In genomic region chr5:23604036-23604705, GRCm38 (mm10) we compare ENCODE assay signal across 9 mouse cellular contexts.
A peak's percentile ranks its signal among the peaks of the same experiment; 100 is the strongest.
DNase-seq lines count a peak whose midpoint lies in the region; ATAC-seq and TF ChIP-seq lines count a peak whose summit lies in the region.
"Had no signal": no experiment of that assay in that cellular context is flagged by ENCODE, and none has a peak within 500 bp of the region (broad histone marks: within the 10 kb centered on the region; RNA-seq: fewer than 3 reads in every experiment).

No protein-coding gene starts in this region.

- TF ChIP-seq CTCF in heart, postnatal 0 days (IDR thresholded peaks at IDR 0.05; ENCODE audit: low read depth), result no peak

- H3K27me3 ChIP-seq in heart, postnatal 0 days (ENCODE audit: control insufficient read depth, insufficient read depth, low read length), result no peaks in the 10 kb centered on the region
- H3K27me3 ChIP-seq in liver, embryonic 15.5 days, result no peaks in the 10 kb centered on the region
- H3K27me3 ChIP-seq in splenic B cell, adult 2 months (ENCODE audit: control insufficient read depth, insufficient read depth, low read length, poor library complexity, severe bottlenecking), result no peaks in the 10 kb centered on the region
- H3K27me3 ChIP-seq: limb, embryonic 15.5 days had no signal

- peak overlapping the region; percentile 30; the same call in 1 of the 2 replicates for H3K4me2 ChIP-seq in heart, postnatal 0 days (ENCODE audit: low read depth, low read length)
- H3K4me2 ChIP-seq in liver, embryonic 15.5 days, result peak overlapping the region; percentile 28
- H3K4me2 ChIP-seq: limb, embryonic 15.5 days had no signal

- intact Hi-C loops in left cerebral cortex, postnatal 14 days (cut with DNase I), result no loop called here

- H3K9ac ChIP-seq in heart, postnatal 0 days (replicated peaks; ENCODE audit: low read depth, low read length), result no peak overlapping the region
- no peak overlapping the region for H3K9ac ChIP-seq in liver, embryonic 15.5 days
- H3K9ac ChIP-seq: limb, embryonic 15.5 days had no signal

- 82% methylated on average over 7 of the region's 7 CpGs for WGBS in heart, postnatal 0 days
- 28% methylated on average over 7 of the region's 7 CpGs for WGBS in liver, embryonic 15.5 days (ENCODE audit: insufficient replicate concordance)

- ATAC-seq in heart, postnatal 0 days (ENCODE audit: insufficient read depth, low read depth), result no peak
- ATAC-seq in liver, embryonic 15.5 days (ENCODE audit: insufficient read depth), result no peak

- DNase-seq in heart, postnatal 0 days (ENCODE audit: low spot score), result no peak
- DNase-seq in heart, adult 18-20 months, result no peak
- DNase-seq in MEL-GATA-1-ER (ENCODE audit: extremely low read depth, low read depth), result peak; percentile 23
- peak; percentile 52 for DNase-seq in splenic B cell, adult 2 months (ENCODE audit: low read depth, low spot score)
- no peak for DNase-seq in left cerebral cortex, postnatal 14 days (ENCODE audit: low spot score in 2 of 2)
- no peak for DNase-seq in left cerebral cortex, adult 9 months (ENCODE audit: low spot score in 2 of 2)
- DNase-seq in cerebellum, adult 9-11 months, result no peak

- 0 out of 2 replicates have a peak overlapping the region, but pooled peaks have one; percentile 13 for H3K27ac ChIP-seq in heart, postnatal 0 days (ENCODE audit: low read depth)
- H3K27ac ChIP-seq in liver, embryonic 15.5 days (replicated peaks), result no peak overlapping the region
- H3K27ac ChIP-seq: limb, embryonic 15.5 days had no signal

- TF ChIP-seq EP300 in heart, postnatal 0 days (IDR thresholded peaks at IDR 0.05; ENCODE audit: low read depth), result no peak

- no peak overlapping the region for H3K4me3 ChIP-seq in heart, postnatal 0 days (ENCODE audit: low read depth, low read length)
- H3K4me3 ChIP-seq in liver, embryonic 15.5 days (replicated peaks), result no peak overlapping the region
- H3K4me3 ChIP-seq: limb, embryonic 15.5 days had no signal

- H3K36me3 ChIP-seq in heart, postnatal 0 days (replicated peaks; ENCODE audit: control insufficient read depth, insufficient read depth, low read length), result no peaks in the 10 kb centered on the region; the same call in 1 of the 2 replicates
- no peaks in the 10 kb centered on the region for H3K36me3 ChIP-seq in liver, embryonic 15.5 days (replicated peaks)
- no peaks in the 10 kb centered on the region for H3K36me3 ChIP-seq in splenic B cell, adult 2 months (ENCODE audit: control insufficient read depth, insufficient read depth, low read length, poor library complexity, severe bottlenecking)

- no peaks in the 10 kb centered on the region for H3K9me3 ChIP-seq in heart, postnatal 0 days (replicated peaks; ENCODE audit: control insufficient read depth, low read length)
- H3K9me3 ChIP-seq in liver, embryonic 15.5 days (replicated peaks), result no peaks in the 10 kb centered on the region
- H3K9me3 ChIP-seq: limb, embryonic 15.5 days had no signal

- H3K4me1 ChIP-seq in heart, postnatal 0 days (ENCODE audit: control insufficient read depth, insufficient read depth), result peaks cover 8% of the 10 kb centered on the region
- H3K4me1 ChIP-seq in liver, embryonic 15.5 days (replicated peaks), result peaks cover 8% of the 10 kb centered on the region; the same call in 1 of the 2 replicates

Comparison
In these comparisons a context has a peak if more than half of its experiments do, and no peak if none do; other contexts are left out.
1. DNase-seq: peak in MEL-GATA-1-ER (single experiment) and splenic B cell, adult 2 months (single experiment); none in heart, postnatal 0 days (single experiment), heart, adult 18-20 months (0 of 2), left cerebral cortex, postnatal 14 days (0 of 2), left cerebral cortex, adult 9 months (0 of 2) and cerebellum, adult 9-11 months (single experiment).